Mouse (Mus musculus): Measurements from ENCODE around the gene Tuba1a.

DNA sequence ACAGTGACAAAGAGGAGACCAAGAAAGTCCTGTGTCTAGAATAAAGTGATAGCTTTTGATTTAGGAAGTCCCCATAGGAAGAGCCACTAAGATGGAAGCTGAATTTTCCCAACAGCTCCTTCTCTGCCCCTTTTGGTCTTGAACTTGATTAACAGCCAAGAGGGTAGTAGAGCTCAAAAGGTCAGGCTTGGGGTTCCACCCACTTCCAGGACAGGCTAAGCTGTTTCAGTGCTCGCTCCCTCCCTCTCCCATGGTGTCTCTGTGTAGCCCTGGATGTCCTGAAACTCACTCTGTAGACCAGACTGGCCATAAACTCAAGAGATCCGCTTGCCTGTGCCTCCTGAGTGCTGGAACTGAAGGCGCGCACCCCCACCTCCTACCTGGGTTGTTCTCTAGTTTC, 37.5 kb downstream of the Tuba1a start:
- TF ChIP-seq CTCF (IDR thresholded peaks at IDR 0.05; ENCODE audit: extremely low read depth, insufficient read depth, insufficient read length, insufficient replicate concordance) (no peak), POLR2A (IDR thresholded peaks at IDR 0.05; ENCODE audit: low read depth, low read length) (no peak)
